Mouse (Mus musculus) lung, adult 2 months (tissue): ENCODE measurements around the gene Samd14.

Experiments used
- CTCF ChIP-seq: fragments of 200-500 bp; IDR thresholded peaks from 2 replicates; pipeline ENCODE4 v1.5.1; 2011; ENCODE audit warnings: mild to moderate bottlenecking, low read length, control low read depth; ENCODE audit not compliant: insufficient read depth
- POLR2A ChIP-seq: fragments of 200-500 bp; IDR thresholded peaks from 2 replicates; pipeline ENCODE4 v1.6.1; 2011; ENCODE audit warnings: low read depth, mild to moderate bottlenecking, control low read depth, low read length, borderline replicate concordance; ENCODE audit errors: extremely low read depth

- TF ChIP-seq POLR2A = no peak
- no peak for TF ChIP-seq CTCF
Measured at GRCm38 (mm10) chr11:95001584-95002347, 7.9 kb upstream of the Samd14 start.
